10 mouse cellular contexts compared by ENCODE assay signal in genomic region chr6:72359891-72360598, GRCm38 (mm10). TPM values are rescaled to one million over a fixed set of nuclear protein-coding genes. Genes with fewer than 3 reads are reported as not detected.
DNase-seq lines count a peak whose midpoint lies in the region; ATAC-seq and TF ChIP-seq lines count a peak whose summit lies in the region.
"Had no signal": no experiment of that assay in that cellular context is flagged by ENCODE, and none has a peak within 500 bp of the region (broad histone marks: within the 10 kb centered on the region; RNA-seq: fewer than 3 reads in every experiment).

No protein-coding gene starts in this region.

- peaks cover 83% of the 10 kb centered on the region for H3K4me1 ChIP-seq in liver, embryonic 15.5 days (replicated peaks)

- no peak overlapping the region for H3K4me3 ChIP-seq in left cerebral cortex, adult 2 months
- peak overlapping the region; percentile 70 for H3K4me3 ChIP-seq in liver, embryonic 15.5 days (replicated peaks)

- H3K9me3 ChIP-seq in liver, embryonic 15.5 days (replicated peaks) = no peaks in the 10 kb centered on the region

- H3K36me3 ChIP-seq in liver, embryonic 15.5 days (replicated peaks) = peaks cover 44% of the 10 kb centered on the region

- H3K27ac ChIP-seq in left cerebral cortex, adult 2 months = 0 out of 2 replicates have a peak overlapping the region, but pooled peaks have one; percentile 11
- peak overlapping the region; percentile 91 for H3K27ac ChIP-seq in liver, embryonic 15.5 days (replicated peaks)
- H3K27ac ChIP-seq: macrophage had no signal

- intact Hi-C loops in left cerebral cortex, adult 2 months (cut with DNase I) = loop anchor here (5.0 kb wide), 1 partner anchor 177 kb away; no protein-coding TSS in a partner anchor

- peak; percentile 12 for DNase-seq in cerebellum, adult 9-10 months
- no peak for DNase-seq in cerebellum, adult 11 months
- no peak for DNase-seq in left cerebral cortex, adult 2 months (ENCODE audit: extremely low spot score in 1 of 2, low spot score in 2 of 2)
- no peak for DNase-seq in left cerebral cortex, adult 11 months (ENCODE audit: low spot score)
- peak; percentile 58 for DNase-seq in R1 (ENCODE audit: low read depth, low spot score)
- no peak for DNase-seq in spleen, postnatal 36 days (ENCODE audit: low spot score in 2 of 2)
- DNase-seq: layer of hippocampus, postnatal 36 days had no signal

- no peak; the same call in 1 of the 2 replicates for TF ChIP-seq CTCF in left cerebral cortex, adult 2 months (IDR thresholded peaks at IDR 0.05)

- no peak overlapping the region for H3K9ac ChIP-seq in liver, embryonic 15.5 days

- H3K4me2 ChIP-seq in liver, embryonic 15.5 days = peak overlapping the region; percentile 79

- ATAC-seq in liver, embryonic 15.5 days (ENCODE audit: insufficient read depth) = no peak
- no peak for ATAC-seq in megakaryocyte progenitor cell, adult 5-6 weeks (replicated peaks; ENCODE audit: poor library complexity)

- peaks cover 24% of the 10 kb centered on the region for H3K27me3 ChIP-seq in liver, embryonic 15.5 days

- WGBS in liver, embryonic 15.5 days (ENCODE audit: insufficient replicate concordance) = 76% methylated on average over 11 of the region's 11 CpGs

RNA-seq across cellular contexts. Expression of gene Tmem150a, which starts 4.8 kb away (rescaled TPM):
- 1 to 10 TPM; 8.0 to 9.7 TPM for total RNA-seq in left cerebral cortex, adult 2 months (2021)
- polyA plus RNA-seq in liver, embryonic 15.5 days (2015; fragmentation: Nextera tagmentation; extraction: Ambion mirVana) = 52.0 and 62.6 TPM in 2 replicates
- 1.1 and 1.2 TPM in 2 replicates for total RNA-seq in megakaryocyte progenitor cell, adult 5-6 weeks (2015)
- total RNA-seq in megakaryocyte progenitor cell, adult 5-6 weeks (2017) = 0.33 TPM in 1 of 2 replicates, not detected in the other

RNA-seq across cellular contexts. Expression of gene Rnf181, which starts 6.7 kb away (rescaled TPM):
- total RNA-seq in left cerebral cortex, adult 2 months (2021) = 10 to 100 TPM; 75.7 to 75.9 TPM
- polyA plus RNA-seq in liver, embryonic 15.5 days (2015; fragmentation: Nextera tagmentation; extraction: Ambion mirVana) = 82.5 and 88.5 TPM in 2 replicates
- total RNA-seq in megakaryocyte progenitor cell, adult 5-6 weeks (2015) = 65.5 and 87.8 TPM in 2 replicates
- total RNA-seq in megakaryocyte progenitor cell, adult 5-6 weeks (2017) = 51.4 and 53.7 TPM in 2 replicates

RNA-seq across cellular contexts. Expression of gene 0610030E20Rik, which starts 12.9 kb away (rescaled TPM):
- 10 to 100 TPM; 17.3 to 17.7 TPM for total RNA-seq in left cerebral cortex, adult 2 months (2021)
- polyA plus RNA-seq in liver, embryonic 15.5 days (2015; fragmentation: Nextera tagmentation; extraction: Ambion mirVana) = 11.6 and 14.5 TPM in 2 replicates
- total RNA-seq in megakaryocyte progenitor cell, adult 5-6 weeks (2015) = 30.3 and 31.9 TPM in 2 replicates
- 23.0 and 24.7 TPM in 2 replicates for total RNA-seq in megakaryocyte progenitor cell, adult 5-6 weeks (2017)

RNA-seq across cellular contexts. Expression of gene Usp39, which starts 15.1 kb away (rescaled TPM):
- total RNA-seq in left cerebral cortex, adult 2 months (2021) = 10 to 100 TPM; 31.8 to 35.5 TPM
- 37.3 and 38.7 TPM in 2 replicates for polyA plus RNA-seq in liver, embryonic 15.5 days (2015; fragmentation: Nextera tagmentation; extraction: Ambion mirVana)
- 66.8 and 71.3 TPM in 2 replicates for total RNA-seq in megakaryocyte progenitor cell, adult 5-6 weeks (2015)
- total RNA-seq in megakaryocyte progenitor cell, adult 5-6 weeks (2017) = 113 and 115 TPM in 2 replicates

RNA-seq across cellular contexts. Expression of gene Vamp5, which starts 20.2 kb away (rescaled TPM):
- total RNA-seq in left cerebral cortex, adult 2 months (2021) = 1 to 10 TPM; 6.3 to 6.8 TPM
- 66.2 and 67.1 TPM in 2 replicates for polyA plus RNA-seq in liver, embryonic 15.5 days (2015; fragmentation: Nextera tagmentation; extraction: Ambion mirVana)
- 39.1 and 70.3 TPM in 2 replicates for total RNA-seq in megakaryocyte progenitor cell, adult 5-6 weeks (2015)
- total RNA-seq in megakaryocyte progenitor cell, adult 5-6 weeks (2017) = 13.0 and 34.9 TPM in 2 replicates

Comparison
In these comparisons a context has a peak if more than half of its experiments do, and no peak if none do; other contexts are left out.
1. DNase-seq: peak in cerebellum, adult 9-10 months (single experiment) and R1 (single experiment); none in cerebellum, adult 11 months (single experiment), left cerebral cortex, adult 2 months (0 of 2), left cerebral cortex, adult 11 months (single experiment) and spleen, postnatal 36 days (0 of 2).
2. RNA of gene Tmem150a, which starts 4.8 kb away (total RNA-seq): 8.0 to 9.7 TPM in left cerebral cortex, adult 2 months; 0.33 to 1.2 TPM in megakaryocyte progenitor cell, adult 5-6 weeks; every median in the first group is over 4 times any median in the second.